Mouse (Mus musculus): ENCODE measurements at regions not wholly inside any gene's neighbourhood (a gene's known extent, or its start where the extent isn't known, plus 50 kb on each side); places are given as distances from the start of the nearest gene placed in this dataset.

DNA sequence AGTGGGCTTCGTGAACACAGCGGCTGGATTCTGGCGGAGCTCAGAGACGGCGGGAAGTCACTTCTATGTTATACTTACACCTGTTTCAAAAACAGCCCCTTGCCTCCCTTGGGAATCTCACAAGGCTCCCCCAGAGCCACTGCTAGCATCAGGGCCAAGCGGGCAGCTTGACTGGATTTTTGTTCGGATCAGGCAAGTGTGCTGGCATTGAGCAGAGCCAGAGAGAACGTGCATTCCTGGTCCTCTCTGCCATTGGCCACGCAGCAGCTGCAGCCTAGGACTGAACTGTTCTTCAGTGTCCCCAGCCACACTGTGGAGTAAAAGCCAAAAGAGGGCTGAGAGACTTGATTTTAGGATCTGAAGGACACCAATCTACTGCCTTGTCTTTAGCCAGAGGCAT lies 195.6 kb upstream of the Lyplal1 start:
- no peak for TF ChIP-seq CTCF (IDR thresholded peaks at IDR 0.05; ENCODE audit: extremely low read depth, insufficient read depth, low read length)
- TF ChIP-seq POLR2A (IDR thresholded peaks at IDR 0.05; ENCODE audit: extremely low read depth, insufficient read depth, low read length) = no peak

All from cortical plate, adult 2 months (tissue).